Mouse (Mus musculus) Patski (cell line): ENCODE measurements around the gene Kdr. TPM values are rescaled to one million over a fixed set of nuclear protein-coding genes. Genes with fewer than 3 reads are reported as not detected.

Experiments used
- ATAC-seq: fragments of 100-300 bp; one replicate; pipeline ENCODE4 v1.8.0; 2021
- CTCF ChIA-PET: fragments of 350-600 bp; sonication (Branson Sonifier 250); formaldehyde crosslinking; loops from one replicate; lab custom pipeline; 2022; ENCODE audit warnings: inconsistent platforms; lab: Charles Lee
- POLR2A ChIA-PET: fragments of 350-600 bp; sonication (Branson Sonifier 250); formaldehyde crosslinking; loops from one replicate; lab custom pipeline; 2022; ENCODE audit warnings: antibody characterized with exemption, inconsistent platforms; lab: Charles Lee
- DNase-seq: peaks from one replicate; pipeline ENCODE4 v3.0.0-alpha.2; 2011; ENCODE audit warnings: low read depth, low spot score
- H3K27me3 ChIP-seq: fragments of 371-371 bp; one replicate; pipeline ENCODE4 v1.5.1; 2021
- CTCF ChIP-seq: fragments of 100-300 bp; IDR thresholded peaks from one replicate; pipeline ENCODE4 v1.5.1; 2021
- in situ Hi-C: fragments of 300-500 bp; cut with MboI; formaldehyde crosslinking; loops from 3 replicates; pipeline ENCODE4 v1.11.1; 2018; ENCODE audit warnings: low pct_unique_long_range_greater_than_20kb, mixed read lengths
- polyA plus RNA-seq: library from polyadenylated mRNA; unstranded; gene quantifications from one replicate; pipeline ENCODE4 v1.2.3, GENCODE M21; 2021

The Kdr gene
- polyA plus RNA-seq, 1 experiment from 2014 or later, result not detected

- DNase-seq (no peak), ATAC-seq (no peak)
- H3K27me3 ChIP-seq, result no peaks in the 10 kb centered on the region
- no peak for TF ChIP-seq CTCF
- POLR2A ChIA-PET, result no interaction called here
- in situ Hi-C loops, result no loop called here
- CTCF ChIA-PET, result interaction anchor here (1.0 to 1.7 kb wide), 2 partner anchors 10 to 13 kb away, joined by 3 read pairs; no protein-coding TSS in a partner anchor
Measured at GRCm38 (mm10) chr5:75987530-75987929, 9.3 kb upstream of the Kdr start.

DNA sequence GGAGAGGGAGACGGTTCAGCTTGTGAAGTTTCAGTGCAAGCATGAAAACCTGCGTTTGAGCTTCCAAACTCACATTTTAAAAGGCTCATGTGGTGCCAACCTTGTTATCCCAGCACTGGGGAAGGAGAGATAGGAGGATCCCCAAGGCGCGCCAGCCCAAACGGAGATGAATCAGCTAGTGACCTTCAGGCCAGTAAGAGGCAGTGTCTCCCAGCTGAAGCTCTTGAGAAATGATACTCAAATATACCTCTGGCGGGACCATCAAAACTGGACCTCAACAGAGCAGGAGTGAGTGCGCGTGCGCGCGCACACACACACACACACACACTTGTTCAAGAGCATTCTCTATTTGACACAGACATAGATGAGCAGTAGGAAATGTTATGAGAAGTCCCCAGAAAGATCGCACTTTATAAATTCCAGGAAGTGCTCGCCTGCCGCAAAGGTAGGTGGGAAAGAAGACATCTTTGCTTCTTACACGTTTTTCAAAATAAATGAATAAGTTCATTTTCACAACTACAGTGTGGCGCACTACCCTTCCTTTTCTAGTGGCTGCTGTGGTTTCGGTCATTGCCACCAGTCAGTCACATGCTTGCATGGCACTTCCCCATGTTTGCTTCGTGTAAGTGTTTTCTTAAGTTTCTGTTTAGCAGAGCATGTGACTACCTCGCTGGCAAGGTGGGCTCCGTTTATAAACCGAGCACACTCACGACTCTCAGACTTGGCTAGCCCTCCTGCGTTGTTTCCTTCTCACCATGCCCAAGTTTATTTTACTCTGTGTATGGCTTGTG is 2.5 kb upstream of the Kdr start:
- DNase-seq, result no peak
- TF ChIP-seq CTCF, result no peak
- POLR2A ChIA-PET, result no interaction called here
- ATAC-seq, result no peak
- CTCF ChIA-PET, result no interaction called here
- in situ Hi-C loops, result no loop called here
- H3K27me3 ChIP-seq, result no peaks in the 10 kb centered on the region

DNA sequence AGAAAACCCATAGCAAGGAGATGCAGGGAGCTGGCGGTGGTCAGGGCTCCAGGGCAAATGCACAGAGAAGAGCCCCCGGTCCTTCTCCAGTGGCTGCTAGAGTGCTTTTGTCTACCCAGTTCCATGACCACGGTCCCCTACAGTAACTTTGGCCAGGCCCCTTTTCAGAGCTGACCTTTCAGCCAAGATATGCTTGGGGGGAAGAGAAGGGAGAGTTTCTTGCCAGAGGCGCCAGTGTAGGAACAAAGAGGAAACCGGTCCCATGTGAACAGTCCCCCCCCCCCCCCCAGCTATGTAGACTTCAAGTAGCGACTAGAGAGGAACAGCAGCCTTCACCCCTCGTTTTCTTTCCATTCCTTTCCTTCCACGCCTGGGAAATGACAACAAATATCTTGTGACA is 850 bp upstream of the Kdr start:
- TF ChIP-seq CTCF, result no peak
- in situ Hi-C loops, result no loop called here
- ChIA-PET POLR2A (no interaction called here), CTCF (no interaction called here)
- no peak for ATAC-seq
- DNase-seq, result no peak
- H3K27me3 ChIP-seq, result no peaks in the 10 kb centered on the region

GRCm38 (mm10) chr5:75977441-75978373 is 551 bp downstream of the Kdr start:
- H3K27me3 ChIP-seq, result no peaks in the 10 kb centered on the region

DNA sequence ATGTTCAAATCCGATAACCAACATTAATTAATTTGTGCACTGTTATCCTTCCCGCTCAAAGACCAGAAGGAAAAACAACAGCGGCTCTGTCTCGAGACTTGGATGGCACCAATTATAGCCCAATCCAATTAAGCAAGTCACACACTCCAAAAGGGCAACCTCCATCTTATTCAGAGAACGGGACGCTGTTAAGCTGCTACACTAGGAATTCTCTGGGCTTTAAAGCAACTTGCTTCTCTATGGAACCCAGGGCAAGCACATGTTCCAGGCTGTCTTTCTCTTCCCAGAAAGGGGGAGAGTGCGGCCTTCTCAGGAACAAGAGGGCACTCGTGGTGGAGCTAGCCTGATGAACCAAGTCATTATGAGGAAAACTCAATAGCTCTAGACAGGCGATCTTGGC is 1.6 kb downstream of the Kdr start:
- no peaks in the 10 kb centered on the region for H3K27me3 ChIP-seq
- in situ Hi-C loops, result no loop called here
- no peak for ATAC-seq
- CTCF ChIA-PET, result interaction anchor here (1.0 to 1.1 kb wide), 2 partner anchors 9 to 11 kb away, joined by 3 to 4 read pairs; no protein-coding TSS in a partner anchor
- POLR2A ChIA-PET, result no interaction called here
- no peak for DNase-seq
- TF ChIP-seq CTCF, result no peak

More at GRCm38 (mm10) chr5:75977441-75978373, 551 bp downstream of the Kdr start:
- TF ChIP-seq CTCF, result no peak
- in situ Hi-C loops, result no loop called here
- ATAC-seq (no peak), DNase-seq (no peak)
- POLR2A ChIA-PET, result no interaction called here
- CTCF ChIA-PET, result interaction anchor here (1.0 kb wide), 1 partner anchor 10 kb away, joined by 3 read pairs; no protein-coding TSS in a partner anchor

- H3K27me3 ChIP-seq, result no peaks in the 10 kb centered on the region
- ChIA-PET CTCF (interaction anchor here (1.4 kb wide), 1 partner anchor 26 kb away, joined by 3 read pairs; no protein-coding TSS in a partner anchor), POLR2A (no interaction called here)
- no peak for TF ChIP-seq CTCF
- DNase-seq (no peak), ATAC-seq (no peak)
- in situ Hi-C loops, result no loop called here
Measured at GRCm38 (mm10) chr5:75975398-75975797, 2.9 kb downstream of the Kdr start.

DNA sequence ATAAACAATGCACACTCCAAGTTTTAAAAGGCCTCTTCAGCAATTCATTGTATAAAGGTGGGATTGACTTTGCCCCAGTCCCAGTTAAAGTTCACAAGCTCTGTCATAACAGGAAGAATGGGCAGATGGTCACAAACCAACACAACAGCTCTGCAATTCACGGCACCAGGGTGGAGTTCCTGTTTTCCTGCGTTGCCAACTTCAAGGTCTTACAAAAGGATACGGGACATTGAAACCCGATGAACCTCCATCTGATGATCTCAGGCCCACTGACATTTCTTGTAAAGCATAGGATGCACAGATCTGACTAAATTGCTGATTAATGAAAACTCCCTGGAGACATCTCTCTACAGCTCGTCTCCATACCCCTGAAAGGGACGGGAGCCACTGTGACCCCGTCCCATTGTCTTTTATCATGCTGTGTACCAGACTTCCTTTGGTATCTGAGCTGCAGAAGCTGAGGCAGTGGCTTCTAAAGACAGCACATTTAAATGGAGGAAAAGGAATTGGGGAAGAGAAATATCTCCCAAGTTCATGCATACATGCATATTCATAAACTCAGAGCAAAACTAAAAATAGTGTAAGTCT is 3.6 kb downstream of the Kdr start:
- CTCF ChIA-PET, result interaction anchor here (1.4 kb wide), 1 partner anchor 27 kb away, joined by 3 read pairs; no protein-coding TSS in a partner anchor
- in situ Hi-C loops, result no loop called here
- POLR2A ChIA-PET, result no interaction called here
- ATAC-seq, result no peak
- DNase-seq, result no peak
- H3K27me3 ChIP-seq, result no peaks in the 10 kb centered on the region
- TF ChIP-seq CTCF, result no peak

DNA sequence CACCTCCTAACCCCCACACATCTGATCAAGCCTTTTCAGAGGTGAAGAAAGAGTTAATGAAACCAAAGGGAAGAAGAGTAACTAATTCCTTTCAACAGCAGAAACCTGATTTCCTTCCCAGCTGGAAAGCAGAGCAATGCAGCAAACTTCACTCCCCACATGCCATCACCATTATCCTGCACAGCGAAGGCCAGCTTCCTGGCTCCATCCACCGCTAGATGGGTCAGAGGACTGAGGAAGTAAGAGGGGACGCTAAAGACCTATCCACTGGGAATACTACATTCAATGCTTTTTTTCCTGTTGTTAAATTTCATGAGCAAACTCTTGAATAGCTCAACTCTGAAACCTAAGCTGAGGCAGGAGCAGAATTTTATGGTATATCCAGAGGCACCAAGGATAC is 8.4 kb downstream of the Kdr start:
- no peak for ATAC-seq

GRCm38 (mm10) chr5:75962558-75962957 is 15.7 kb downstream of the Kdr start:
- ATAC-seq (no peak), DNase-seq (no peak)
- no peak for TF ChIP-seq CTCF
- in situ Hi-C loops, result no loop called here
- no peaks in the 10 kb centered on the region for H3K27me3 ChIP-seq
- POLR2A ChIA-PET, result no interaction called here
- CTCF ChIA-PET, result no interaction called here

More for the DNA sequence above, 8.4 kb downstream of the Kdr start:
- CTCF ChIA-PET, result no interaction called here
- H3K27me3 ChIP-seq, result no peaks in the 10 kb centered on the region
- POLR2A ChIA-PET, result no interaction called here
- DNase-seq, result no peak
- in situ Hi-C loops, result no loop called here
- TF ChIP-seq CTCF, result no peak

DNA sequence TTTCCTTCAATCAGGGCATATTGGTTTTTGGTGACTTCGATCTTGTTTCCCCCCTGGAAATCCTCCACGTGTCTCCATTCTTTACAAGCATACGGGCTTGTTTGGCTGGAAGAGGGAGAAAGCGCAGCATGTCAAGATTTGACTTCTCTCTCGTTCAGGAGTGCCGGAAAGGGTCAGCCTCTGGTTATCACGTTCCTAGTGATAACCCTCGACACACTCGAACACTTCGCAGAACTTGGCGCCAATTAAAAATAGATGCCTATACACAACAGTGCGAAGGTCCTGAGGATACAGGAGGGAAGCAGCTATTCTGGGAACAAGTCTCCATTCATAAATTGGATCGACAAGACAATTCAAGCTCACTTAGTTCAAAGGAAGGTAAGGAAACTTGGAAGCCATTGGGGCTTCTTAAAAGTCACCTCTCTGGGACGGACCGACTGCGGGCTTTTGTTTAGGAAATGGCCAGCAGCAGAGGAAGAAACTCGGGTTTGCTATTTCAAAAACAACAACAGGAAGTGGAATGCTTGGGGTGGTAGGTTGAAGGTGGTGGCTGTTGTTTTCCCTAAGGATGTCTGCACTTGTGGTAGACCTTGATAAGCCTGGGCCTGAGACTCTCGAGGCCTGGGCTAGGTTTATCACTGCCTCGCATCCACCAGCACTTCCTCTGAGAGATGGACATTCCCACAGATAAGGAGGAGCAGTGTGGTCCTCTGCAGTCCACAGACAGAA is 16.4 kb downstream of the Kdr start:
- in situ Hi-C loops, result no loop called here
- DNase-seq, result no peak
- no peaks in the 10 kb centered on the region for H3K27me3 ChIP-seq
- TF ChIP-seq CTCF, result no peak
- CTCF ChIA-PET, result no interaction called here
- POLR2A ChIA-PET, result no interaction called here
- no peak for ATAC-seq
